Mouse (Mus musculus): ENCODE results near the gene Klhdc10. TPM values are rescaled to one million over a fixed set of nuclear protein-coding genes. Genes with fewer than 3 reads are reported as not detected.

The Klhdc10 gene
- total RNA-seq, 2 experiments from 2014 or later = 38.4 to 41.3 TPM

GRCm38 (mm10) chr6:30400716-30401115, 952 bp upstream of the Klhdc10 start:
- DNase-seq (ENCODE audit: low spot score) = no peak

GRCm38 (mm10) chr6:30402091-30402491, 423 bp downstream of the Klhdc10 start:
- DNase-seq (ENCODE audit: low spot score) = no peak

- peak; percentile 75 for DNase-seq (ENCODE audit: low spot score)
Measured at GRCm38 (mm10) chr6:30403465-30403864, 1.8 kb downstream of the Klhdc10 start.

DNA sequence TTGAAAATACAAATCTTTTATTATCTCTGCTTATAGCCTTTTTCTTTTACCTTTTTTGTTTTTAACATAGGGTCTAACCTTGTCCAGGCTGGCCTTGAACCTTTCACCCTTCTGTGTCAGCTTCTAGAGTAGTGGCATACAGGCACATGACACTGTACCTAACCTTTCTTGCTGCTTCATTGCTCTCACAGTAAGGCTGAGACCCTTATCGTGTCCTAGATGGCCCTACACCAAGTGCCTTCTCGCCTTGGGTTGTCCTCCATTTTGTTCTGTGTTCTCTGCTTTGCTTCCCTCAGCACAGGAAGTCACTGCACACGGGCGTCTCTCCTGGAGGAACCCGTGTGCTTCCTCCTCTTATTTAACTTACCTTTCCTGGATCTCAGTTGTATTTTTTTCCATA, 3.0 kb downstream of the Klhdc10 start:
- no peak for DNase-seq (ENCODE audit: low spot score)

- no peak for DNase-seq (ENCODE audit: low spot score)
Measured at GRCm38 (mm10) chr6:30408276-30408675, 6.6 kb downstream of the Klhdc10 start.

DNA sequence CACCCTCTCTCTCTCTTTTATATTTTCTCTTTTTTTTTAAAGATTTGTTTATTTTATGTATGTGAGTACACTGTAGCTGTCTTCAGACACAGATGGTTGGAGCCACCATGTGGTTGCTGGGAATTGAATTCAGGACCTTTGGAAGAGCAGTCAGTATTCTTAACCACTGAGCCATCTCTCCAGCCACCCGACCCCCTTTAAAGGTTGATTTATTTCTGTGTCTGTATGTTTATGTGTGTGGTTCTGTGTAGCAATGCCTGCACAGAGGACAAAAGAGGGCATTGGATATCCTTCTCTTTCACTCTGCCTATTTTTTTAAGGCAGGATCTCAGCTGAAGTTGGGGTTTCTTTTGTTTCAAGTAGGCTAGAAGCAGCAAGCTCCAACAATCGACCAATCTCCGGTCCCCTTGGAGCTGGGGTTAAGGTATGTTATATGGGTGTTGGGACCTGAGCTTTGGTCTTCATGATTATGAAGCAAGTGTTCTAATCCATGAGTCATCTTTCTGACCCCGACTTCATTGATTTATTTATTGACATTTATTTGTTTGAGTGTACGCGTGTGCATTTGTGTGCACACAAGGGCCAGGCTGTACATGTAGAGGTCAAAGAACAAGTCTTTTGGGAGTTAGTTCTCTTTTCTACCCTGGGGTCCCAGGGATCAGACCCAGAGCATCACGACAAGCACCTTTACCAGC, 7.9 kb downstream of the Klhdc10 start:
- no peak for DNase-seq (ENCODE audit: low spot score)

- DNase-seq (ENCODE audit: low spot score) = no peak
Measured at GRCm38 (mm10) chr6:30411311-30411710, 9.6 kb downstream of the Klhdc10 start.

DNA sequence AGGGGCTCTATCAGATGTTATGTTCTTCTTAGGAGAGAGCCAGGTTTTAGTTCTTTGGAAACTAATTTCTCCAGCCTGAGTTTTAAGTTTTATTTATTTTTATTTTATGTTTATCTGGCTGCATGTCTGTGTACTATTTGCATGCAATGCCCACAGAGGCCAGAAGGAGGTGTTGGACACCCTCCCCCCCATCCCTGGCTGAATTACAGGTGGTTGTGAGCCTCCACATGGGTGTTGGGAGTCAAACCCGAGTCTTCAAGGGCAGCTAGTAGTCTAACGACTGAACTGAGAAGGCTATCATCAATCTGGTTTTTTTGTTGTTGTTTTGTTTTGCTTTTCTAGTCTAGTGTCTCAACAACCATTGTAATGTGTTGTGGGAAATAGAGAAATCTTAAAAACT, 14.5 kb downstream of the Klhdc10 start:
- no peak for DNase-seq (ENCODE audit: low spot score)

DNA sequence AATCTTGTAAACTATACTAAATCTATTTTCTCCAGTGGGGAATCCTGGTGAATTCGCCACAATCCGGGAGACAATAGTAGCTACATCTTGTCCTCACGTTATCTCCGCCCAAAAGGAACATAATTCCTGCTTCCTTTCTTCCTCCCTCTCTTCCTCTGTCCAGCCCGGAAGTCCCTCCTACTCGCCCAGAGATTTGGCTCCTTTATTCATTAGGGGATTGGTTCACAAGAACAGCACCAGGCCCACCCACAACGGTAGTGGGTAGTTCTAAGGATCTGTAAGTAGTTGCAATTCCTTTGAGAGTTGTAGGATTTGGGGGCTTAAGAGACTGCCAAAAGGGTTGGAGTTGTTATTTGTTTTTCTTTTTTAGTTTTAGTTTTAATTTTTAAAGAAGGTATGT, 15.1 kb downstream of the Klhdc10 start:
- peak; percentile 16 for DNase-seq (ENCODE audit: low spot score)

DNA sequence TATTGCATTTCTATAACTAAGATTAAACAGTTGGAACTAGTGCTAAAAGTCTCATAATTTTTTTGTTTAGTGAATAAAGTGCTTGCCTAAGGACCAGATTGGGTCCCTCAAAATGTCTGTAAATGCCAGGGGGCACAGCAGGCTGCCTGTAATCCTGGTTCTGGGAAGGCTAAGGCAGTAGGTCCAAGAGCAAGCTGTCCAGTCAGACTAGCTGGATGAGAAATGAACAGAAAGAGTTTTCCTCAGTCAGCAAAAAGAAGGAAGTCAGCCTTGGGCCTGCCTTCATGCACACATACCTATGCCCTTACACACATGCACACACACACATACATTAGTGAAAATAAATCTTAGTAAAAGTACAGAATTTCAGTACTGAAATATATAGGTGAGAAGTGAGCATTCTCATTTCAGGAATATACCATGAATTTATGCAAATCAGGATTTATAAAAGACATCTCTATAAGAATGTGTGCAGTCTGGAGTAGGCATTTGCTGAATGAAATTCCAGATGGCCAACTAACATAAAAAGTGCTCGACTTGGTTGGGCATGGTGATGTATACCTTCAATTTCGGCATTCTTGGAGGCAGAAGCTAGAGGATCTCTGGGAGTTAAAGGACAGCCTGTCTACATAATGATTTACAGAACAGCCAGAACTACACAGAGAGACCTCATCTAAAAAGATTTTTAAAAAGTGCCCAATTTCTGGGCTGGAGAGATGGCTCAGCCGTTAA, 31.0 kb downstream of the Klhdc10 start:
- no peak for DNase-seq (ENCODE audit: low spot score)

DNA sequence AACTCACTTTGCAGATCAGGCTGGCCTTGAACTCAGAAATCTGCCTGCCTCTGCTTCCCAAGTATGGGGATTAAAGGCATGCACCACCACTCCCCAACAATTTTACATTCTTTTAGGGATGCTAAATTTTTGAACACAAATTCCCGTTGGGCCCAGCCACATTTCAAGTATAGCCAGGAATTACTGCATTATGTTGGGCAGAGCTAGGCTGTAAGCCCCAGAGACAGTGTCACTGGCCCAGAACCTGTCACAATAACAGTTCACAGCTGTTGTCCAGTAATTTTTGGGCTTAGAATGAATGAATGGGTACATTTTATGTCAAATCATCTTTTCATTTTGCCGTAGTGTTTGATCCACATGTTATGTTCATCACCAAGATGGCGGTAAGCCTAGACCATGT, 34.8 kb downstream of the Klhdc10 start:
- DNase-seq (ENCODE audit: low spot score) = no peak

DNA sequence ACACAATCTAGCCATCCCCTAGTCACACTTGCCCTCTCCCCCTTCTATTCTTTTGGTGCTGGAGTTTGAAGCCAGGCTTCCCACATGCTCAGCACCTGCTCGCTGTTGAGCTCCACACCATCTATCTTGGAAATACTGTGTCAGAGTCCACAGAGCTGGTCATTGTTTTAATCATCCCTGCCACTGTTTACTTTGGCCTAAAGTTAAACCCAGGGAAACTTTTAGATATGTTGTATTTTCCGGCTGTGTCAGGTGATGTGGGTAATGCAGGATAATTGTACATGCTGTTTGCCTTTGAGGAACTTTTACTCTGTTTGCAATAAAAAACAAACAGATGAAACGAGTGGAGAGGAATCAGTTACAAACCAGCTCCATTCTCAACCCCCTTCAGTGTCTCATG, 35.4 kb downstream of the Klhdc10 start:
- no peak for DNase-seq (ENCODE audit: low spot score)

- DNase-seq (ENCODE audit: low spot score) = no peak
Measured at GRCm38 (mm10) chr6:30439576-30439975, 37.9 kb downstream of the Klhdc10 start.

- no peak for DNase-seq (ENCODE audit: low spot score)
Measured at GRCm38 (mm10) chr6:30456991-30457390, 55.3 kb downstream of the Klhdc10 start.

GRCm38 (mm10) chr6:30458626-30459025, 57.0 kb downstream of the Klhdc10 start:
- DNase-seq (ENCODE audit: low spot score) = no peak

DNA sequence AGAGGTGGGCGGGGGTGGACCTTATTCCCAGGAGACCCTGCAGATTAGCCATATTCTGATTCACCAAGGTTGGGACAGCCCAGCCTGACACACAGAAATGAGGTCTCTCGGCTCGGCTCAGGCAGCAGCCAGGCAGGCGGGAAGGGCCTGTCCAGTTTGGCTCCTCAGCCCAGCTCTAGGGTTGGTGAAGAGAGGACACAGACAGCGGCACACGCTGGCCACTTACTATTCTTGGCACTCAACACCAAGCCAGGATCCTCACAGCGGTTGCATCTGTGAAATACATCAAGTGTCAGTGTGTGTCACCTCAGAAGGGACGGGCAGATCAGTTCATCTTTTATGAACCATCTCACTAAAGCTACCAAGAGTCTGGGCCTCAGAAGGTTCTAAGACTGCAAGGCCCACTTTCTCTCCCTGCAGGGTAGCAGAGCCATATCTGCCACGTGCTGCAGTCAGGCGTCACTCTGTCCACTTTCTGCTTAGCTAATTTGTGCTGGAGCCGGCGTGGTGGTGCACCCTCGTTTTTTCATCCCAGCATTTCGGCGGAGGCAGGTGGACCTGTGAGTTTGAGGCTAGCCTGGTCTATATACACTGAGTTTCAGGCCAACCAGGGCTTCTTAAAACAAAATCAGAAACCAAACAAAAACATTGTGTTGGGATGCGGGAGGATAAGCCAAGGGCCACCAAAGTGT, 57.5 kb downstream of the Klhdc10 start:
- peak; percentile 48 for DNase-seq (ENCODE audit: low spot score)

GRCm38 (mm10) chr6:30459811-30460749, 58.4 kb downstream of the Klhdc10 start:
- peak; percentile 80 for DNase-seq (ENCODE audit: low spot score)

GRCm38 (mm10) chr6:30460750-30461446, 59.2 kb downstream of the Klhdc10 start:
- no peak for DNase-seq (ENCODE audit: low spot score)

DNA sequence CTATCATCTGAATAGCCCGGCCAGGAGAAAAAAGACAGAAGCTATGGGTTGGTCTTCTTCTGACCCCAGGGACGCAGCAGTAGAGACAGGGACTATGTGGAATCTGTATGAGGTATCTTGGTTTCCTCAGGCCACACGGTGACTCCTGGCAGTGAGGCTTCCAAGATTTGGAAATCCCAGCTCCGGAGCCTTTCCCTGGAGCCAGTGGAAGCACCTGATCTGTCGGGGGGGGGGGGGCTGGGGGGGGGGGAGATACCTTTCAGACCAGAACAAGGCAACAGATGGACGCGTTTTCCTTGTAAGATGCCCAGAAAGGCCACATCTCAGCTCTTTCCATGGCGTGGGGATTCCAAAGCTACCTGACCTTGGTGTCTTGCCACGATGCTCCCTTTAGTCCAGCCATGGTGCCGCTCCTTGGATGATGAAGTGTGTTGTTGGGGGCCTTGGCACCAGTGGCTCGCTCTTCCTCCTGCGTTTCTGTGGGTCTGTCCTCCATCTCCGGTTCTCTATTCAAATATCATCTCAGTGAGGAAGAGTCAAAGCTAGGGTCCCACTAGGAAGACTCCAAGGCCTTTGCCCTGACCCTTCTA, 60.2 kb downstream of the Klhdc10 start:
- DNase-seq (ENCODE audit: low spot score) = no peak

GRCm38 (mm10) chr6:30462822-30463221, 61.2 kb downstream of the Klhdc10 start:
- no peak for DNase-seq (ENCODE audit: low spot score)
